Mouse (Mus musculus): Measurements from ENCODE around the gene Trpc4ap.

GRCm38 (mm10) chr2:155737803-155738202 lies 45.6 kb upstream of the Trpc4ap start:
- TF ChIP-seq CTCF (IDR thresholded peaks at IDR 0.05; ENCODE audit: low read depth) (no peak), EP300 (IDR thresholded peaks at IDR 0.05; ENCODE audit: low read depth) (no peak)

Data from liver, embryonic 14.5 days (tissue).